Mouse (Mus musculus) neural tube, embryonic 11.5 days (tissue): ENCODE measurements around the gene Hoxc6. TPM values are rescaled to one million over a fixed set of nuclear protein-coding genes. Genes with fewer than 3 reads are reported as not detected.

Experiments used
- ATAC-seq: fragments of 200-750 bp; cut with Nextera tagmentation; 2 replicates; pipeline ENCODE4 v1.8.0; 2017; ENCODE audit warnings: moderate number of reproducible peaks, mild to moderate bottlenecking, moderate TSS enrichment, moderate library complexity; ENCODE audit not compliant: insufficient read depth, low FRiP score, low TSS enrichment
- DNase-seq: peaks from one replicate; pipeline ENCODE4 v3.0.0-alpha.2; 2015; ENCODE audit warnings: low spot score
- H3K27ac ChIP-seq: fragments of 300-500 bp; sonication (generic); 2 replicates; pipeline ENCODE4 v1.5.1; 2014; ENCODE audit warnings: low read depth, mild to moderate bottlenecking, low read length
- H3K27me3 ChIP-seq: fragments of 300-500 bp; sonication (generic); 2 replicates; pipeline ENCODE4 v1.6.1; 2014; ENCODE audit warnings: mild to moderate bottlenecking, low read length, mixed read lengths; ENCODE audit not compliant: control insufficient read depth, insufficient read depth
- H3K36me3 ChIP-seq: fragments of 300-500 bp; sonication (generic); 2 replicates; pipeline ENCODE4 v1.6.1; 2014; ENCODE audit warnings: mild to moderate bottlenecking, low read length, moderate library complexity, mixed read lengths; ENCODE audit not compliant: control insufficient read depth, insufficient read depth
- H3K4me1 ChIP-seq: fragments of 300-500 bp; sonication (generic); 2 replicates; pipeline ENCODE4 v1.6.1; 2014; ENCODE audit warnings: low read length, mixed read lengths; ENCODE audit not compliant: control insufficient read depth, insufficient read depth
- H3K4me2 ChIP-seq: fragments of 300-500 bp; sonication (generic); 2 replicates; pipeline ENCODE4 v1.6.1; 2014; ENCODE audit warnings: low read depth, mild to moderate bottlenecking, moderate library complexity
- H3K4me3 ChIP-seq: fragments of 300-500 bp; sonication (generic); 2 replicates; pipeline ENCODE4 v1.5.1; 2014; ENCODE audit warnings: low read depth, low read length
- H3K9ac ChIP-seq: fragments of 300-500 bp; sonication (generic); 2 replicates; pipeline ENCODE4 v1.6.1; 2014; ENCODE audit warnings: mild to moderate bottlenecking, low read length
- H3K9me3 ChIP-seq: fragments of 300-500 bp; sonication (generic); 2 replicates; pipeline ENCODE4 v1.6.1; 2016; ENCODE audit warnings: low read length; ENCODE audit not compliant: control insufficient read depth
- WGBS: fragments of 180-500 bp; shearing (Covaris S2); extraction: QIAGEN DNeasy Blood & Tissue Kit; methylation state at CpG from one replicate; pipeline ENCODE4 v1.1.7; 2014; 5-methylcytosine and 5-hydroxymethylcytosine counted together
- polyA plus RNA-seq: library from polyadenylated mRNA; unstranded; fragments of >200 nt; fragmentation: Nextera tagmentation; extraction: Ambion mirVana; gene quantifications from 2 replicates; pipeline ENCODE4 v1.2.1, GENCODE M21; 2014

The Hoxc6 gene
- polyA plus RNA-seq, 1 experiment from 2014 or later = 95.9 TPM

DNA sequence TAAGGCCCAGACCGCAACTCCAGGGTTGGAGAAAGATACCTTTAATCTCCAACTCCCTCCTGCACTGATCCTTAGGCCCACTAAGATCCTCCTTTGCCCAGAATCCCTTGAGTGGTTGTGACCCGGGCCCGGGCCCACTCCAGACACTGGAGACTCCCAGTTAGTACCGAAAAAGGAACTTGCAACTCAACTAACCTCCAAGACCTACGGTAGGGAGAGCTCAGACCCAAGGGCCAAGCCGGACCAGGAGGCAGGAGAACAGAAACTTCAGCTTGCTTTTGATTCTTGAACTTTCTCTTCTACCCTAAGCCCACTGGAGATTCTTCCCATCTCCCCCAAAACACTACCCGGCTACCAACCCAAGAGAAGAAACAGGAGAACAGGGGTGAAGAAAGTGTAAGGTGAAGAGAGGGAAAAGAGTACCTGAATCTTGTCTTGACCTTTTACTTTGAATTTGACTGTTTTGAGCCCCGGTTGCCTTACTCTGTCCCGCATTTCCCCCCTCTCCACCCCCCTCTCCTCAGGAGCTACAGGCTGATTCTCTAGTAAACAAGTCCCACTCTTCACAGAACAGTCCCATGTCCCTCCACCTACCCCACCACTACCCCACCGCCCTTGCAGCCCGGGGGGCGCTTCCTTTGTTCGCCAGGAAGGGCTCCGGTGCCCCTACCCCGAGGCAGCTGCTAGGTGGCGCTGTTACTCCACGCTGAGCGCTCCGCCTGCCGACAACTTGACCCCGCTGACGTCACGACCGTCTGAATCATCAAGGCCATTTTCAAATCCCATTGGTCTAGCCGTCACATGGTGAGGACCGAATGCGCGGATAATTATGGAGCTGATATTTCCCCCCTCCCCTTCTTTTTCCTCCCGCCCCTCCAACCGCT lies 31.9 kb upstream of the Hoxc6 start:
- Histone ChIP-seq H3K27ac (peak overlapping the region; percentile 78), H3K4me1 (no peaks in the 10 kb centered on the region), H3K36me3 (no peaks in the 10 kb centered on the region), H3K9me3 (no peaks in the 10 kb centered on the region), H3K4me2 (peak overlapping the region; percentile 57), H3K27me3 (peaks cover 87% of the 10 kb centered on the region), H3K9ac (peak overlapping the region; percentile 90), H3K4me3 (peak overlapping the region; percentile 95)
- under 1% methylated on average over 29 of the region's 30 CpGs for WGBS
- DNase-seq (peak; percentile 90), ATAC-seq (peak; percentile 84)

DNA sequence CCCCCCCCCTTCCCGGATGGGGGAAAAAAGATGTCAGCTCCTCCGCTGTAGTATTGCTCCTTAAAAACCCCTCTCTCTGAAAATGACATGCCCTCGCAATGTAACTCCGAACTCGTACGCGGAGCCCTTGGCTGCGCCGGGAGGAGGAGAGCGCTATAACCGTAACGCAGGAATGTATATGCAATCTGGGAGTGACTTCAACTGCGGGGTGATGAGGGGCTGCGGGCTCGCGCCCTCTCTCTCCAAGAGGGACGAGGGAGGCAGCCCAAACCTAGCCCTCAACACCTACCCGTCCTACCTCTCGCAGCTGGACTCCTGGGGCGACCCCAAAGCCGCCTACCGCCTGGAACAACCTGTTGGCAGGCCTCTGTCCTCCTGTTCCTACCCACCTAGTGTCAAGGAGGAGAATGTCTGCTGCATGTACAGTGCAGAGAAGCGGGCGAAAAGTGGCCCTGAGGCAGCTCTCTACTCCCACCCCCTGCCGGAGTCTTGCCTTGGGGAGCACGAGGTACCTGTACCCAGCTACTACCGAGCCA lies 31.2 kb upstream of the Hoxc6 start, which contains the start of gene Hoxc10:
Gene Hoxc10, plus strand, starts transcription at position 21 of the 536 bp plus-strand sequence.
- Histone ChIP-seq H3K9me3 (no peaks in the 10 kb centered on the region), H3K27ac (peak within 1 kb of the TSS; percentile 78), H3K36me3 (no peaks in the 10 kb centered on the region), H3K4me3 (peak within 1 kb of the TSS; percentile 95), H3K27me3 (peaks cover 83% of the 10 kb centered on the region), H3K4me2 (peak within 1 kb of the TSS; percentile 57), H3K4me1 (no peaks in the 10 kb centered on the region), H3K9ac (peak within 1 kb of the TSS; percentile 90)
- DNase-seq (no peak), ATAC-seq (peak; percentile 17)
- 3% methylated on average over 27 of the region's 27 CpGs for WGBS

DNA sequence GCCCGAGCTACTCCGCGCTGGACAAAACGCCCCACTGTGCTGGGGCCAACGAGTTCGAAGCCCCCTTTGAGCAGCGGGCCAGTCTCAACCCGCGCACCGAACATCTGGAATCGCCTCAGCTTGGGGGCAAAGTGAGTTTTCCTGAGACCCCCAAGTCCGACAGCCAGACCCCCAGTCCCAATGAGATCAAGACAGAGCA lies 30.8 kb upstream of the Hoxc6 start, which contains the start of gene Hoxc5:
Gene Hoxc5, plus strand, starts transcription at position 132 of the 199 bp plus-strand sequence.
- peak within 1 kb of the TSS; percentile 95 for H3K4me3 ChIP-seq
- peak within 1 kb of the TSS; percentile 57 for H3K4me2 ChIP-seq
- no peaks in the 10 kb centered on the region for H3K4me1 ChIP-seq
- 2% methylated on average over 12 of the region's 12 CpGs for WGBS
- no peaks in the 10 kb centered on the region for H3K36me3 ChIP-seq
- DNase-seq = no peak
- peak within 1 kb of the TSS; percentile 78 for H3K27ac ChIP-seq
- ATAC-seq = no peak
- H3K27me3 ChIP-seq = peaks cover 84% of the 10 kb centered on the region
- peak within 1 kb of the TSS; percentile 90 for H3K9ac ChIP-seq
- no peaks in the 10 kb centered on the region for H3K9me3 ChIP-seq

DNA sequence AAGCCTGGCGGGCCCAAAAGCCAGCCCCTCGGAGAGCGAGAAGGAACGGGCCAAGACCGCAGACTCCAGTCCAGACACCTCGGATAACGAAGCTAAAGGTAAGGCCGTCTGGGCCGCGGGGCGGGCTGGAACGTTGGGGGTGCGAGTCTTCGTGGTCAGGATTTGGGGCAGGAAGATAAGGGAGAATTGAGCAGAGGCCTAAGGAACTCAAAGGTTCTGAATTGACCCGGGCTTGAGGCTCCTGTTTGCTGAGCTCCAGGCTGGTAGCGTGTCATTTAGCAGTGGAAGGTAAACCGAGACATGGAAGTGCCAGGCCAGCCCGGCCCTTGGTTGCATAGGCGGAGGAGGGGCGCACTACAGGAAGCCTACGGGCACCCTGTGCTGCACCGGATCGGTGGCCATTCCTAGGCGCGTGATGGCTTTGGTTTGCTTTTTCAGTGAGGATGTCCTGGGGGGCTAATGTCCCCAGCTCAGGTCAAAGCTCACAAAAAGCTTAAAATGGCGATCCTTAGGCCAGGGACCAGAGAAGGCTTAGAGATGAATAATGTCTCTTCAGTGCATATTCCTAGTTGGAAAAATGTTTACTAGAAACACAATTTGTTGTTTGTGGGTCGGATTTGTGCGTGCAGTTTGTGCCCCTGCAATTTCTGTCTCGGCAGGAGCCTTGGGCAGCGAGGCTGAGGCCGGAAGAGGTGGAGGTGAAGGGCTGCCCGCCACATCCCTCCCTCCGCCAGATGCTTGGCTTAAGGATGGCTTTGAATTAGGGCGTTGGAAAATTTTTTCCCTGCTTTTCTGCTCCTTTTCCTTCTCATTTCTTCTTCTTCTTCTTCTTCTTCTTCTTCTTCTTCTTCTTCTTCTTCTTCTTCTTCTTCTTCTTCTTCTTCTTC lies 30.3 kb upstream of the Hoxc6 start:
- H3K27me3 ChIP-seq = peaks cover 84% of the 10 kb centered on the region
- under 1% methylated on average over 34 of the region's 34 CpGs for WGBS
- H3K9ac ChIP-seq = peak overlapping the region; percentile 90
- H3K4me3 ChIP-seq = peak overlapping the region; percentile 95
- H3K9me3 ChIP-seq = no peaks in the 10 kb centered on the region
- DNase-seq (no peak), ATAC-seq (no peak)
- no peaks in the 10 kb centered on the region for H3K4me1 ChIP-seq
- H3K27ac ChIP-seq = peak overlapping the region; percentile 78
- peak overlapping the region; percentile 57 for H3K4me2 ChIP-seq
- no peaks in the 10 kb centered on the region for H3K36me3 ChIP-seq

DNA sequence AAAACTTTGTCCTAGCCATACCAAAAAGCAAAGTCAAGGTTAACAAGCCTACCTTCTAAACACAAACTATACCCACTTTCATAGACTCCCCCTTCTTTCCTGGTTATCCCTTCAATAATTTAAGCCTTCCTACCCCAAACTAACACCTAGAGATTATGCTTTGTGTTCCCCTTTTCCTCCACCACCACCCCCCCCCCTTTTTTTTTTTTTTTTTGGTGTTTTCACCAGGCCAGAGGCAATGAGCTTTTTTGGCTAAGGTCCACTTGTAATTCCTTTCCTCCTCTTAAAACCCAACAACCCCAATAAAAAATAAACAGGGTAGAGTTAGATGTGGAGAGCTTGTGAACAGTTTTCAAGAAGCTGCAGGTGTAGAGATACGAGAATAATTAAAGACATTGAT lies 28.8 kb upstream of the Hoxc6 start:
- Histone ChIP-seq H3K27ac (no peak overlapping the region), H3K36me3 (no peaks in the 10 kb centered on the region), H3K4me2 (peak overlapping the region; percentile 90), H3K4me3 (peak overlapping the region; percentile 95), H3K27me3 (peaks cover 83% of the 10 kb centered on the region), H3K9me3 (no peaks in the 10 kb centered on the region), H3K9ac (peak overlapping the region; percentile 90), H3K4me1 (no peaks in the 10 kb centered on the region)
- ATAC-seq (no peak), DNase-seq (no peak)
- 23% methylated on average over 1 of the region's 1 CpGs for WGBS

DNA sequence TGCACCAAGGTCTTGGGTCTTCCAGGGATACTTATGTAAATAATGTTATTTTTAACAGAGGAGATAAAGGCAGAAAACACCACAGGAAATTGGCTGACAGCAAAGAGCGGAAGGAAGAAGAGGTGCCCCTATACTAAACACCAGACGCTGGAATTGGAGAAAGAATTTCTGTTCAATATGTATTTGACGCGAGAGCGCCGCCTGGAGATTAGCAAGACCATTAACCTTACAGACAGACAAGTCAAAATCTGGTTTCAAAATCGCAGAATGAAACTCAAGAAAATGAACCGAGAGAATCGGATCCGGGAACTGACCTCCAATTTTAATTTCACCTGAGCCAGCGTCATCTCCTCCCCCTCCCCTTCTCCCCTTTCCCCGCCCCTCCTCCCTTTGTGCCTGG lies 27.3 kb upstream of the Hoxc6 start:
- no peak for ATAC-seq
- DNase-seq = no peak
- 1% methylated on average over 12 of the region's 12 CpGs for WGBS
- peaks cover 79% of the 10 kb centered on the region for H3K27me3 ChIP-seq
- H3K36me3 ChIP-seq = no peaks in the 10 kb centered on the region
- peak overlapping the region; percentile 95 for H3K4me3 ChIP-seq
- H3K4me2 ChIP-seq = peak overlapping the region; percentile 90
- peak overlapping the region; percentile 100 for H3K9ac ChIP-seq
- H3K9me3 ChIP-seq = no peaks in the 10 kb centered on the region
- H3K27ac ChIP-seq = peak overlapping the region; percentile 51
- no peaks in the 10 kb centered on the region for H3K4me1 ChIP-seq

DNA sequence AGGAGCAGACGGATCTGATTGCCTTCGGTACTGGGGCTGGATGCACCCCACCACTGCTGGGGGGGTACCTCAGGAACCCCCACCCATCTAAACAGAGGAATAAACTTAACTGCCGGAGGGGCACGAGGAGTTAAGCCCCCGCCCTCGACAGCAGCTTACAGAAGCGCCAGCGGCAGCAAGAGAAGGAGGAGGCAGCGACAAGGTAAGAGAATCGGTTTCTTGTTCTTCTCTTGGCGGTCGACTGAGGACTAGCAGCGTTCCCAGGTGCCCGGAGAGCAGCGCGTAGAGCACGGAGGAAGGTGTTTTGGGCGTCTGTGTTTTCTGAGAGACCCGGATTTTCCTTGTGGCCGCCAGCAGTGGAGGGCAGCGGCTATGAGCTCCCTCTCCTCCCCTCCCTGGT lies 25.8 kb upstream of the Hoxc6 start:
- peak overlapping the region; percentile 100 for H3K9ac ChIP-seq
- H3K4me1 ChIP-seq = 0 out of 2 replicates have a peak, but pooled peaks cover 2% of the 10 kb centered on the region
- H3K27me3 ChIP-seq = peaks cover 78% of the 10 kb centered on the region
- under 1% methylated on average over 21 of the region's 21 CpGs for WGBS
- peak overlapping the region; percentile 90 for H3K4me2 ChIP-seq
- H3K4me3 ChIP-seq = peak overlapping the region; percentile 95
- peak; percentile 56 for DNase-seq
- H3K27ac ChIP-seq = peak overlapping the region; percentile 83
- no peak for ATAC-seq
- H3K36me3 ChIP-seq = no peaks in the 10 kb centered on the region
- no peaks in the 10 kb centered on the region for H3K9me3 ChIP-seq

DNA sequence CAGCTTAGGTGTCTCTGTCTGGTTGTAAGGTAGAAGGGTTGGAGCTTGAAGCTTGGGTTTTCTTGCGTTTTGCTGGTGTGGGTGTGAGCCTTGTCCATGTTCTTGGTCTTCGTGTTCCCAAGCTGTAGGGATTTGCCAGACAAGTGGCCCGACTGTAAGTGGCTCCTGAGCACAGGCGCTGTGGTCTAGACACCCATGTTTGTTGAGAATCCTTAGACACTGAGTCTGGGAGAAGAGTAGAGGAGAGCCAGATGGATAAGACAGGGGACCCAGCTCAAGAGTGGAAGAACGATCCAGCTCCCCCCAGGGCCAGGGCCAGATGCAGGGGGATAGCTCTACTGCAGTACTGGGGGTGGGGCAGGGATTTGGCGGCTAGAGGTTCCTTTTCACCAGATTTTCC lies 25.3 kb upstream of the Hoxc6 start:
- Histone ChIP-seq H3K4me2 (peak overlapping the region; percentile 90), H3K4me1 (peaks cover 4% of the 10 kb centered on the region; the same call in 1 of the 2 replicates), H3K9ac (peak overlapping the region; percentile 100), H3K27ac (peak overlapping the region; percentile 83), H3K27me3 (peaks cover 78% of the 10 kb centered on the region), H3K36me3 (no peaks in the 10 kb centered on the region), H3K9me3 (no peaks in the 10 kb centered on the region), H3K4me3 (peak overlapping the region; percentile 95)
- ATAC-seq (no peak), DNase-seq (peak; percentile 20)
- WGBS = 2% methylated on average over 6 of the region's 6 CpGs
